Comparison of ENCODE assay signal across 8 mouse cellular contexts in the genomic region with DNA sequence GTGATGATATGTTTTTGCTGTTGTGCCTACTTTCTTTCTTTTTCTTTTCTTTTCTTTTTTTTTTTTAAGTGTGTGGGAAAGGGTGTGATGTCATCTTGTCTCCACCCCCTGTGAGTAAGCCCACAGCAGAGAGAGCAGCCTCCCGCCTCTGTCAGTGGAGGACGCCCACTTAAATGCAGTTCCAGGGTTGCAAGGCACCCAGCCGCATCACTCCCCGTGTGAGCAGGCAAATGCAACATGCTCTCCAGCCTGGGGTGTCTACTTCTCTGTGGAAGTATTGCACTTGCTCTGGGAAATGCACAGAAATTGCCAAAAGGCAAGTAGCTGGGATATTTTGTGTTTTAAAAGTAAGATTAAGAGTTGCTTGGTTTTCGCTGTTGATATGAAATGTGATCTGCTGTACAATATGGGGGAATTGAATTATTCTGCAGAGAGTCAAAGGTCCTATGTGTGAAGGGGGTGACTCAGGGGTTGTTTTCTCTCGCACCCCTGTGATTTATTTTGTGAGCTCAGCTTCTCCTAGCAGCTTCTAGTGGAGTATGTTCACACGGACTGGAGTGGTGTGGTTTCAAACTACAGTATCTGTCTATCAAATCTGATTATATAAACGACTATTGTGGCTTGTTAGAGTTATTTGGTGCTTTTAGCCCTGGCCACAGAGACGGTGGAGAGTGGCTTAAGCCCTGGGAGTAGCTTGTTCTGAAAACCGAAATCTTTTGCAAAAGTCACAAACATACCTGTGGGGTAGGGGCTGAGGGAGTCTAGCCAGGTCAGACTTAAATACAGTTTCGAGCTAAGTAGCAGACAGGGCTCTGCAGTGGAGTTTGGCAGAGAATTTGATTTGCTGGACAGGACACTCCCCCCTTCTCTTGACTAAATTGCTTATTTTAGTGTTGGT. TPM values are rescaled to one million over a fixed set of nuclear protein-coding genes. Genes with fewer than 3 reads are reported as not detected.
DNase-seq lines count a peak whose midpoint lies in the region; ATAC-seq lines count a peak whose summit lies in the region.

Abi3bp (plus strand) TSS at position 202 of the 898 bp plus-strand sequence.

- H3K9ac ChIP-seq in kidney, embryonic 14.5 days (ENCODE audit: low read depth, low read length) = peak within 1 kb of the TSS; percentile 28; the same call in 1 of the 2 replicates
- no peak within 1 kb of the TSS for H3K9ac ChIP-seq in forebrain, embryonic 14.5 days (ENCODE audit: low read length)

- peak within 1 kb of the TSS; percentile 39 for H3K4me2 ChIP-seq in kidney, embryonic 14.5 days (replicated peaks; ENCODE audit: low read depth, low read length)
- no peak within 1 kb of the TSS for H3K4me2 ChIP-seq in forebrain, embryonic 14.5 days (ENCODE audit: low read length)

- no peaks in the 10 kb centered on the region for H3K4me1 ChIP-seq in kidney, embryonic 14.5 days (ENCODE audit: control insufficient read depth, insufficient read depth, low read length)
- H3K4me1 ChIP-seq in forebrain, embryonic 14.5 days (ENCODE audit: control insufficient read depth, insufficient read depth, low read length) = no peaks in the 10 kb centered on the region

- 8% methylated on average over 11 of the region's 11 CpGs for WGBS in kidney, embryonic 14.5 days
- 57% methylated on average over 11 of the region's 11 CpGs for WGBS in forebrain, embryonic 14.5 days

- DNase-seq in NIH3T3 (ENCODE audit: low read depth) (peak; percentile 58), MN1 (ENCODE audit: low spot score) (no peak)
- DNase-seq in adrenal gland, postnatal 36 days = peak; percentile 52 to 60
- DNase-seq in gastrocnemius, postnatal 4 days (ENCODE audit: low spot score in 2 of 2) = peak; percentile 49 to 70
- peak; percentile 42 to 56 for DNase-seq in lung, adult 18-20 months
- DNase-seq in right cerebral cortex, postnatal 4 days = peak; percentile 8
- DNase-seq in forebrain, embryonic 14.5 days (ENCODE audit: low spot score) = no peak

- H3K9me3 ChIP-seq in kidney, embryonic 14.5 days (ENCODE audit: control insufficient read depth, low read length) = no peaks in the 10 kb centered on the region
- no peaks in the 10 kb centered on the region for H3K9me3 ChIP-seq in forebrain, embryonic 14.5 days (replicated peaks; ENCODE audit: control insufficient read depth, low read length)

- peak within 1 kb of the TSS; percentile 36 for H3K4me3 ChIP-seq in kidney, embryonic 14.5 days (ENCODE audit: low read length)
- H3K4me3 ChIP-seq in forebrain, embryonic 14.5 days (ENCODE audit: low read depth, low read length) = no peak within 1 kb of the TSS

- no peaks in the 10 kb centered on the region for H3K36me3 ChIP-seq in kidney, embryonic 14.5 days (ENCODE audit: control insufficient read depth, insufficient read depth, low read length)
- H3K36me3 ChIP-seq in forebrain, embryonic 14.5 days (ENCODE audit: control insufficient read depth, insufficient read depth, low read length) = no peaks in the 10 kb centered on the region

- no peaks in the 10 kb centered on the region for H3K27me3 ChIP-seq in kidney, embryonic 14.5 days (ENCODE audit: control insufficient read depth, insufficient read depth, low read length)
- H3K27me3 ChIP-seq in forebrain, embryonic 14.5 days (replicated peaks; ENCODE audit: control insufficient read depth, insufficient read depth, low read length) = no peaks in the 10 kb centered on the region

- H3K27ac ChIP-seq in kidney, embryonic 14.5 days (ENCODE audit: low read depth, low read length) = peak within 1 kb of the TSS; percentile 38; the same call in 1 of the 2 replicates
- no peak within 1 kb of the TSS for H3K27ac ChIP-seq in forebrain, embryonic 14.5 days (ENCODE audit: low read depth, low read length)

- ATAC-seq in kidney, embryonic 14.5 days (ENCODE audit: low FRiP score, low TSS enrichment) = peak; percentile 91
- no peak for ATAC-seq in forebrain, embryonic 14.5 days

RNA-seq across cellular contexts. Expression of gene Abi3bp, which starts in this region (rescaled TPM):
- total RNA-seq in adrenal gland, postnatal 36 days (2021) = 1 to 10 TPM; 6.6 to 8.9 TPM
- total RNA-seq in gastrocnemius, postnatal 4 days (2021) = 10 to 100 TPM; 54.8 to 69.4 TPM
- polyA plus RNA-seq in kidney, embryonic 14.5 days (2014; fragmentation: Nextera tagmentation; extraction: Ambion mirVana) = 2.4 and 2.5 TPM in 2 replicates
- polyA plus RNA-seq in forebrain, embryonic 14.5 days (2014; fragmentation: Nextera tagmentation; extraction: Ambion mirVana) = 0.18 and 0.26 TPM in 2 replicates

Comparison
In these comparisons a context has a peak if more than half of its experiments do, and no peak if none do; other contexts are left out.
1. RNA of gene Abi3bp (total RNA-seq): 54.8 to 69.4 TPM in gastrocnemius, postnatal 4 days; 6.6 to 8.9 TPM in adrenal gland, postnatal 36 days; every median in the first group is over 4 times any median in the second.
2. DNase-seq: peak in NIH3T3 (single experiment), adrenal gland, postnatal 36 days (2 of 2), gastrocnemius, postnatal 4 days (2 of 2), lung, adult 18-20 months (2 of 2) and right cerebral cortex, postnatal 4 days (single experiment); none in forebrain, embryonic 14.5 days (single experiment) and MN1 (single experiment).